15 mouse cellular contexts compared by ENCODE assay signal in the genomic region with DNA sequence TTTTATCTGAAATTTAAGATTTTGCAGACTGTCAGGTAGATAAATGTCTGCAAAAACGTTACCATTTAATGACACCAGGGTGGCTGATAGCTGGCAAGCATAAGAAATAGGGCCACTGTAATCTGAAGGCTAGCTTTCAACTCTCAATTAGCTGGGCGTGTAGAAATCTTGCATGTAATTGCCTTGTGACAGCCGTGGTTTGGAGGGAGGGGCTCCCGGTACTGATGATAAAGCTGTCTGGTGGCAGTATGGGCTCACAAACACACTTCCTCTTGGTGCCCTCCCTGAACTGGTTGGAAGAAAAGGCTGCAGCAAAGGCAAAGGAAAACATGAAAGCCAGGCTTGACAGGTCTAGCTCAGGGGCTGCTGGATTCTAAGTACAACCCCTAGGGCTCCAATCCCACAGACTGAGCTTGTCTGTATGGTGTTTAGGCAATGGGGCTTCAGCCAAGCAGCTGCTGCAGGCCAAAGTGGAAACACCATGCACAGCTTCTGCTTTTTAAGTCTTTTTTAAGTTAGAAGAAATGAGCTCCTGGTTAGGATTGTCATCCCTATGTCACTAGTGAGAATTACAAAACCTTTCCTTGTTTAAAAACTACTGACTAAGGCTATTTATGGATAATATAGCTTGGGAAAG.
DNase-seq lines count a peak whose midpoint lies in the region; ATAC-seq and TF ChIP-seq lines count a peak whose summit lies in the region.
"Had no signal": no experiment of that assay in that cellular context is flagged by ENCODE, and none has a peak within 500 bp of the region (broad histone marks: within the 10 kb centered on the region; RNA-seq: fewer than 3 reads in every experiment).

No protein-coding gene starts in this region.

- intact Hi-C loops in left cerebral cortex, postnatal 36 days (cut with DNase I): no loop called here

- 16% methylated on average over 4 of the region's 4 CpGs for WGBS in lung, embryonic 14.5 days
- WGBS in embryonic facial prominence, embryonic 10.5 days: 47% methylated on average over 4 of the region's 4 CpGs
- 5% methylated on average over 4 of the region's 4 CpGs for WGBS in limb, embryonic 12.5 days

- no peak for TF ChIP-seq CTCF in lung, embryonic 14.5 days (IDR thresholded peaks at IDR 0.05; ENCODE audit: low read depth)

- ATAC-seq in lung, embryonic 14.5 days (ENCODE audit: insufficient read depth): no peak
- ATAC-seq in common myeloid progenitor, adult 5-6 weeks (replicated peaks; ENCODE audit: low read depth, poor library complexity, severe bottlenecking): peak; percentile 97
- ATAC-seq in limb, embryonic 12.5 days (ENCODE audit: insufficient number of reproducible peaks, insufficient read depth, low FRiP score, low TSS enrichment, low read depth): no peak
- ATAC-seq in erythroid progenitor cell, adult 5-6 weeks (replicated peaks; ENCODE audit: low FRiP score, poor library complexity, severe bottlenecking): no peak
- ATAC-seq: liver, embryonic 12.5 days had no signal

- H3K4me3 ChIP-seq in lung, embryonic 14.5 days (ENCODE audit: low read depth, low read length): no peak overlapping the region
- H3K4me3 ChIP-seq in embryonic facial prominence, embryonic 10.5 days: no peak overlapping the region
- H3K4me3 ChIP-seq in limb, embryonic 12.5 days (replicated peaks): no peak overlapping the region
- H3K4me3 ChIP-seq: left cerebral cortex, adult 2 months; liver, embryonic 12.5 days; myocyte had no signal

- H3K36me3 ChIP-seq in lung, embryonic 14.5 days (ENCODE audit: insufficient read depth): no peaks in the 10 kb centered on the region
- H3K36me3 ChIP-seq in embryonic facial prominence, embryonic 10.5 days (replicated peaks): no peaks in the 10 kb centered on the region
- no peaks in the 10 kb centered on the region for H3K36me3 ChIP-seq in limb, embryonic 12.5 days
- H3K36me3 ChIP-seq: liver, embryonic 12.5 days had no signal

- peak; percentile 39 for DNase-seq in lung, embryonic 14.5 days
- no peak for DNase-seq in lung, postnatal 10 days
- peak; percentile 17 for DNase-seq in embryonic facial prominence, embryonic 10.5 days (ENCODE audit: low spot score)
- DNase-seq in left cerebral cortex, postnatal 36 days (ENCODE audit: low spot score in 2 of 2): no peak
- DNase-seq: cerebellum, postnatal 14 days; gastrocnemius, postnatal 36 days; kidney, adult 18-20 months; lung, postnatal 14 days had no signal

- H3K27me3 ChIP-seq in lung, embryonic 14.5 days (ENCODE audit: insufficient read depth, low read length): no peaks in the 10 kb centered on the region
- no peaks in the 10 kb centered on the region for H3K27me3 ChIP-seq in embryonic facial prominence, embryonic 10.5 days (replicated peaks; ENCODE audit: low read depth, poor library complexity, severe bottlenecking)
- H3K27me3 ChIP-seq in limb, embryonic 12.5 days: no peaks in the 10 kb centered on the region
- H3K27me3 ChIP-seq: liver, embryonic 12.5 days had no signal

- H3K4me1 ChIP-seq in lung, embryonic 14.5 days (ENCODE audit: insufficient read depth): no peaks in the 10 kb centered on the region
- peaks cover 17% of the 10 kb centered on the region for H3K4me1 ChIP-seq in embryonic facial prominence, embryonic 10.5 days
- peaks cover 26% of the 10 kb centered on the region for H3K4me1 ChIP-seq in limb, embryonic 12.5 days (replicated peaks)
- H3K4me1 ChIP-seq: liver, embryonic 12.5 days had no signal

- no peak overlapping the region for H3K27ac ChIP-seq in lung, embryonic 14.5 days (ENCODE audit: low read depth)
- no peak overlapping the region for H3K27ac ChIP-seq in embryonic facial prominence, embryonic 10.5 days (replicated peaks)
- H3K27ac ChIP-seq in limb, embryonic 12.5 days: 0 out of 2 replicates have a peak overlapping the region, but pooled peaks have one; percentile 31
- H3K27ac ChIP-seq: left cerebral cortex, adult 2 months; liver, embryonic 12.5 days; stomach, postnatal 0 days had no signal

- no peak overlapping the region for H3K4me2 ChIP-seq in lung, embryonic 14.5 days
- H3K4me2 ChIP-seq in limb, embryonic 12.5 days: no peak overlapping the region
- H3K4me2 ChIP-seq: liver, embryonic 12.5 days had no signal

- no peak overlapping the region for H3K9ac ChIP-seq in lung, embryonic 14.5 days
- no peak overlapping the region for H3K9ac ChIP-seq in limb, embryonic 12.5 days (replicated peaks)
- H3K9ac ChIP-seq: liver, embryonic 12.5 days had no signal

- no peaks in the 10 kb centered on the region for H3K9me3 ChIP-seq in lung, embryonic 14.5 days (ENCODE audit: low read depth, low read length)
- H3K9me3 ChIP-seq in embryonic facial prominence, embryonic 10.5 days: no peaks in the 10 kb centered on the region
- H3K9me3 ChIP-seq in limb, embryonic 12.5 days: no peaks in the 10 kb centered on the region
- H3K9me3 ChIP-seq: liver, embryonic 12.5 days had no signal

Comparison
In these comparisons a context has a peak if more than half of its experiments do, and no peak if none do; other contexts are left out.
1. DNase-seq: peak in lung, embryonic 14.5 days (single experiment) and embryonic facial prominence, embryonic 10.5 days (single experiment); none in lung, postnatal 10 days (single experiment) and left cerebral cortex, postnatal 36 days (0 of 2).